Mouse (Mus musculus): ENCODE results near the gene Chst15.

- no peak for TF ChIP-seq POLR2A (IDR thresholded peaks at IDR 0.05; ENCODE audit: control insufficient read depth, low read depth, low read length)
- TF ChIP-seq CTCF (IDR thresholded peaks at IDR 0.05; ENCODE audit: control insufficient read depth, insufficient read depth, insufficient replicate concordance, low read depth, low read length) = no peak
Observed at GRCm38 (mm10) chr7:132303988-132304387, 13.0 kb downstream of the Chst15 start.
